Mouse (Mus musculus) cortical plate, adult 2 months (tissue): ENCODE measurements around the gene Amotl1.

ENCODE experiments used
- CTCF ChIP-seq: fragments of 200-500 bp; IDR thresholded peaks from 2 replicates; pipeline ENCODE4 v1.5.1; 2011; ENCODE audit warnings: mild to moderate bottlenecking, control low read depth, low read length; ENCODE audit not compliant: insufficient read depth; ENCODE audit errors: extremely low read depth
- POLR2A ChIP-seq: fragments of 200-500 bp; IDR thresholded peaks from 2 replicates; pipeline ENCODE4 v1.6.1; 2011; ENCODE audit warnings: mild to moderate bottlenecking, low read length, control low read depth; ENCODE audit not compliant: insufficient read depth; ENCODE audit errors: extremely low read depth

GRCm38 (mm10) chr9:14612588-14612987, 32.3 kb downstream of the Amotl1 start:
- no peak for TF ChIP-seq POLR2A
- TF ChIP-seq CTCF = no peak
